Mouse (Mus musculus) cerebellum, adult 11-12 months (tissue): ENCODE results near the gene Inpp5d.

Experiments
- DNase-seq: peaks from one replicate; pipeline ENCODE4 v3.0.0; 2022

The Inpp5d gene

DNA sequence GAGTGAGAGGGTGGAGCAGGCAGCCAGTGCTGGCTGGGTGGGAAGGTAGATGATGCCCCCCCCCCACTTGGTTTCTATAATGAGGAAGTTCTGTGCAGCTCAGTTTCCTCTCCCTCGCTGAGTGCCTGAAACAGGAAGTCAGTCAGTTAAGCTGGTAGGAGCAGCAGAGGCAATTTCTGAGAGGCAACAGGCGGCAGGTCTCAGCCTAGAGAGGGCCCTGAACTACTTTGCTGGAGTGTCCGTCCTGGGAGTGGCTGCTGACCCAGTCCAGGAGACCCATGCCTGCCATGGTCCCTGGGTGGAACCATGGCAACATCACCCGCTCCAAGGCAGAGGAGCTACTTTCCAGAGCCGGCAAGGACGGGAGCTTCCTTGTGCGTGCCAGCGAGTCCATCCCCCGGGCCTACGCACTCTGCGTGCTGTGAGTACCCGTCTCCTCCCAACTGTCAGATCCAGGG lies at the start of gene Inpp5d:
TSS of gene Inpp5d (plus strand) at position 102 of the 458 bp plus-strand sequence.
- no peak for DNase-seq

- DNase-seq, result no peak
These were observed 46.9 kb upstream of the Inpp5d start for GRCm38 (mm10) chr1:87573261-87573660.

DNA sequence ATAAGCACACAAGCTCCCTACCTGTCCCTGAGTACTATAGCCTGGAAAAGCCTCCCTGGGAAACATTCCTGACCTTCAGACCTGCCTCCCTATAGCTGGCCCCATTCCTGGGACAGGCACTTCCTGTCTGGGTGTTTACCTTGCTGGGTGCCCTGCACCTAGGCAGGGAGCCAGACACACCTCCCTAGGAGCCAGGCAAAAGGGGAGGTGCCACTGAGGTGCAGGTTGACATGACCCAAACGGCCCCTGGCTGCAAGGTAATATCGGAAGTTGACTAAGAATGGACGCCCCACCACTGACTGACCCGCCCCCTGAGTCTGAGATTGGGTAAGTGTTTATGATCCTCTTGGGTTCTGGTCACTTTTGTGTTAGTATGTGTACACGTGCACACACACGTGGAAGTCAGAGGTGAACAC lies 46.3 kb upstream of the Inpp5d start, which contains the start of gene Ngef:
TSS of gene Ngef (minus strand) at position 71 of the 416 bp plus-strand sequence.
- no peak for DNase-seq

- no peak for DNase-seq
These were observed 45.8 kb upstream of the Inpp5d start for GRCm38 (mm10) chr1:87574353-87574752.

GRCm38 (mm10) chr1:87574785-87575184 lies 45.3 kb upstream of the Inpp5d start:
- DNase-seq, result peak; percentile 22

DNA sequence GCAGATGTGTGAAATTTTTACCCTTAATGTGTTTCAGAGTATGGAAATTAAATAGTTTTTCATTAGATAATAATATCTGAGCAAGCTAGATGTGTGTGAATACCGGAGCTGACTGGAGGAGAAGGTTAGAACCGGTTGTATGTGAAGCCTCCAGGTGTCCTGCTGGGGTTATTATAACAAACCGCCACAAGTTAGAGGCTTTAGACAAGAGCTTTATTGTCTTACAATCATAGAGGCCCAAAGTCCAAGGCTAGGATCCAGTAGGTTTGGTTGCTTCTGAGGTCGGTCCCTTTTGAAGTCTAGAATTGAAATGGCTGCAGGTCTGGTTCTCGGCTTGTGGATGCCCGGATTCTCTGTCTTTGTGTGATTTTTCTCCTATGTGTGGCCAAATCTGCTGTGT lies 41.1 kb upstream of the Inpp5d start:
- no peak for DNase-seq

DNA sequence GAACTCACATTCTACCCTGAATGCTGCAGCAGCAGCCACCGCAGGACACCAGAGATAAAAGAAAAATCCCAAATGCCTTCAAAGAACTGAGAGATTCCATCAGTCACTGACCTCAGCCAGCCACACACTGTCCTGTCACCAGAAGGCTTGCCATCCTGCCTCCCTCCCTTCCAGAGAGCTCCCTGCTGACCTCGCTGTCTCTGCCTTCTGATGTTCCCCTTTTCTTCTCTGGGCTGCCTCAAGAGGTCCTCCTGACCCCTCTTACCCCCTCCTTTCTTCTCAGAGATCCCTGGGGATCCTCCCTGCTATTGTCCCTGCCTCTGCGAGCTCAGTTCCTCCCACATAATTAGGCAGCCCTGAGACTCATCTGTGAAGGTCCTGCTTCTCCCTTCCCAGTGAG lies 39.3 kb upstream of the Inpp5d start:
- DNase-seq, result no peak

DNA sequence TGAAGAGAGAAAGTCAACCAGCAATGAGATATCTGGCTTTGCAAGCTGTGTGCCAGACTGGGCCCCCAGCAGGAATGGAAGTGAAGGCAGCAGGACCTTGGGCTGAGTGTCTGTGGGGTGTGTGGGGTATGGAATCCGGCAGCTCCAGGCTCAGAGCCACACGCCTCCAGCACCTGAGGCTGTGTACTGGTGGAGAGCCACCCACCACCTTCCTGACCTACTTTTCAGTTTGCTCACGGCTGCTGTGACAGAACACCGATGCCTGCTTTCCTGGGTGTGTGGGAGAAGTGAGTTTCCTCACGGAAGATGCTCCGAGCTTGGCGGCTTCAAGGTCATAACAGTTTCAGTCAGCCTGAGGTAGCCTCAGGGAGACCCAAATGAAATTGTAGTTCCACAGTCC lies 30.9 kb upstream of the Inpp5d start:
- no peak for DNase-seq

DNA sequence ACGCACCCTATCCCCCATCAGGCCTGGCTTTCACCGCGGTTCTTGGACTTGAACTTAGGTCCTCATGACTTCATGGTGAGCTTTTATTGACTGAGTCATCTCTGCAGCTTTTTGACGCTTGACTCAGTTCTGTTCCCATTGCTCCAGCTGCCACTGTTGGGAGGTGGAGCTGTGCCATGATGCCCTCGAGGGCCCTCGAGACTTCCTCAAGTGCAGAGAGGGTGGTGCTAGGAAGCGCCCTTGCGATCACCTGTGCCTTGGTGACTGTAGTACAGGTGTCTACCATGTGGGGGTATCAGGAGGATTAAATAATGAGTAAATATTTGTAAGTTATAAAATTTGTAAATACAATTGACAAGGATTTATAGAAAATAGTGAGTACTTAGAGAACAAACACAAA lies 30.1 kb upstream of the Inpp5d start:
- no peak for DNase-seq

DNA sequence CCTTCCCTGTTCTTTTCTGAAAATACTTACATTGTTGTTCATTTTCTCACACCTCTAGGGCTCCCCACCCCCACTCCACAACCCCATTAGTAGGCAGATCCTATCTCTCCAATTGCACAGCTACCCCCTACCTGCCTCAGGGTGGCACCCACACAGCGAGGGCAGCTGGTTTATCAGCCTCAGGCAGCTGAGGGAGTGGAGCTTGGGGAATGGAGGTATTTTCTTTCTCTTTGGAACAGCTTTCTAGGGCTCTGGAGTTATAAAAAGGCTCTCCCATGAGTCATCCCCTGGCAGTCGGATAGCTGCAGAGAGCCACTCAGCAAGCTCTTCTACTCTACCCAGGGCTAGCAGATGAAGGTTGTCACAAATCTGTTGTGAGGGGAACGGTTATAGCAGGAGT lies 25.9 kb upstream of the Inpp5d start:
- peak; percentile 40 for DNase-seq

GRCm38 (mm10) chr1:87594671-87595070 lies 25.4 kb upstream of the Inpp5d start:
- DNase-seq, result peak; percentile 19

- DNase-seq, result no peak
These were observed 19.6 kb upstream of the Inpp5d start for GRCm38 (mm10) chr1:87600533-87600932.

- DNase-seq, result no peak
These were observed 18.3 kb upstream of the Inpp5d start for GRCm38 (mm10) chr1:87601801-87602200.

GRCm38 (mm10) chr1:87603389-87603788 lies 16.7 kb upstream of the Inpp5d start:
- no peak for DNase-seq

DNA sequence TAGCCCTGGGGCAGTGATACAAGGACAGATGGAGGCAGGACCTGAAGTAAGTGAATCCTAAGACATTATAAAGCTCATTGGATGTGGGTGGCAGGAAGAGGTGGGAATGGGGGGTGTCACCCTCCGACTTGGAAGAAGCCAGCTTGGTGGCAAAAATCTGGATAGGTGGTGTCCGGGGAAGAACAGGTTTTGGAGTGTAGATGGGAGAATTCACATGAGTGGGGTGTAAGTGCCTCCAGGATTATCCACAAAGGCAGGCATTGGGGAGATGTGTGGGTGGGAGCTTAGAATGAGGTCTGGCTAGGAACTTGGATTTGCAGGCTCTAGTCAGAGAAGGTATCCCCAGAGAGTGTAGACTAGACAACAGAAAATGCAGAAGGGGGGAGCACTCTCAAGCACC lies 14.8 kb upstream of the Inpp5d start:
- no peak for DNase-seq

DNA sequence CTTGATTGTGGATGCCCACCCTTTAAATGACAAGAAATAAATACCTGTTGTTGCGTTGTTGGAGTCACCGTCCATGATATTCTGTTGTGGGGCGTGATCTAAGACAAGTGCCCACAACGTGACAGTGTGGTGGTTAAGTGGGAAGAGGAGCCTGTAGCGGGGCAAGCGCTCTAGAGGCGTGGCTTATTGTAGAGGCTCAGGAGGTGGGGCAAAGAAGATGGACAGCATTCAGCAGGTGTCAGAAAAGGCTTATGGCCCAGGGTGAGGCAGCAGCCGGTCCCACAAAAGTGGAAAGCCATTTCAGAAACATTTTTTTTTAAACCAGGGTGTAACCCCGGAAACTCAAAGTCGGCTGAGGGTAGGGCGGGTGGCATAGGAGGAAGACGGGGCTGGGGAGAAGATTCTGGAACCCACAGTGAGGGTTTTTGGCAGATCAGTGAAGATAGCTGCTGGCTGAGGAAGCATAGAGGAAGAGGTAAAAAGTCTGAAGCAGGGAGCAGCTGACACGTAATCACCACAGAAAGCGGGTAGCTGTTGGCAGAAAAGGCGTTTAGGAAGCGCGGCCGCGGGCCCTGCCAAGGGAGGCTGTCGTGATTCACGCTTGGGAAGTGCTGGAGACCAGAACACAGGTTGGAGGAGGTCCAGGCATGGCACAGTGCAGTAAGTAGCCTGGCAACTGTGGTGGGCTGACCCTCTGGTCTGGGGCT lies 12.6 kb upstream of the Inpp5d start:
- peak; percentile 58 for DNase-seq

- peak; percentile 46 for DNase-seq
These were observed 11.6 kb upstream of the Inpp5d start for GRCm38 (mm10) chr1:87608416-87609046.

GRCm38 (mm10) chr1:87614576-87615295 lies 5.4 kb upstream of the Inpp5d start:
- no peak for DNase-seq

DNA sequence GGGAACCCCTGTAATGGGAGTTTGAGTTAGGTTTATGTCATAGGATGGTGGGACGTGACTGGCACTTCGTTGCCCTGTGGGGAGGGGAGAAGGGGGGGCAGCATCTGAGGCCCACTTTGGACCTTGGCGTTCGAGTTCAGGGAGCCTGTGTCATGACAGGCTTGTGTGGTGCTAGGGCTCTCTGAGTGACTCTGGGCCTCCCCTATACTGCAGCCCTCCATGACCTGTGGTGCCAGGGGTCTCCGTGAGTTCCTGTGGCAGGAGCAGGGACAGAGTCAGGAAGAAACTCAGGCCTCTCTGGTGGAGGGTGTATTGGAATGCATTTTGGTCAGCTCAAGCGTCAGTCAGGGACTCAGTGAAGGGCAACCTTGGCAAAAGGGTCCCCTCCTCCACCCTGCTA lies 581 bp downstream of the Inpp5d start:
- DNase-seq, result no peak

DNA sequence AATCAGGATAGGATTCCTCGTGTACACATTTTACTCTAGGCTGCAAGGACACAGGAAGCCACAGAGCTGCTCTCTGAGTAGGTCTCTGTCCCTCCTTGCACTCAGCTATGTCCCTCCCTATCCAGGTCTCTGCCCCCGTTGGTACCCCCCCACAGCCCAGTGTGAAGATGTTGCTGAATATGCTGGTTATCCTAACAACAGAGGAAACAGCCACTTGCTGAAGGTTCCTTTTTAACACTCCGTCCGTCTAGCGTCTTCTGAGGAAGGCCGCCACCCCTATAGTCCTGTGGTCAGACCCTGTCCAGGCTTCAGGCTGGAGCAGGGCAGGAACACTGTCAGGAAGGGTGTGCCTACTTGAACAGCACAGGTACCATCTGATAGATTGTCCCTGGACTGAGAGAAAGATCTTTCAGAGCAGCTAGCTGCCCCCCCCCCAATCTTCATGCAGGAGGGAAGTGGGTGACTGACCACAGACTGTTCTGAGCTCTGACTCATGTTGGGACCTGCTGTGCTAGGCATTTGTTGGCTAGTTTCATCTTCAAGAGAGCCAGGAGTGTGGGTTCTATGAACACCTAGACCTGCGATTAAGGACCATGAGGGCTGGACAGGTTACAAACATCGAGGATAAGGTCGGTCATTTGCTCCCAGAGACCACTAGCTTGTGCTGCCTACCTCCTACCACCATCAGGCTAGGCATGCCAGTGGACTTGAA lies 1.2 kb downstream of the Inpp5d start:
- DNase-seq, result no peak

GRCm38 (mm10) chr1:87621858-87622279 lies 1.8 kb downstream of the Inpp5d start:
- DNase-seq, result no peak

- no peak for DNase-seq
These were observed 4.0 kb downstream of the Inpp5d start for GRCm38 (mm10) chr1:87623977-87624666.

GRCm38 (mm10) chr1:87624826-87625225 lies 4.7 kb downstream of the Inpp5d start:
- no peak for DNase-seq
